Comparison of ENCODE assay signal across 9 mouse cellular contexts in genomic region chr5:113099546-113099945, GRCm38 (mm10). TPM values are rescaled to one million over a fixed set of nuclear protein-coding genes. Genes with fewer than 3 reads are reported as not detected.
DNase-seq lines count a peak whose midpoint lies in the region; ATAC-seq lines count a peak whose summit lies in the region.
"Had no signal": no experiment of that assay in that cellular context is flagged by ENCODE, and none has a peak within 500 bp of the region (broad histone marks: within the 10 kb centered on the region; RNA-seq: fewer than 3 reads in every experiment).

No protein-coding gene starts in this region.

- WGBS in forebrain, embryonic 15.5 days, result 17% methylated on average over 1 of the region's 1 CpGs
- WGBS in hindbrain, embryonic 11.5 days, result 23% methylated on average over 1 of the region's 1 CpGs

- H3K4me2 ChIP-seq in forebrain, embryonic 15.5 days (replicated peaks), result no peak overlapping the region
- H3K4me2 ChIP-seq in hindbrain, embryonic 11.5 days (replicated peaks; ENCODE audit: low read depth, low read length), result no peak overlapping the region
- H3K4me2 ChIP-seq: lung, embryonic 15.5 days had no signal

- H3K4me3 ChIP-seq in forebrain, embryonic 15.5 days, result no peak overlapping the region
- no peak overlapping the region for H3K4me3 ChIP-seq in hindbrain, embryonic 11.5 days (ENCODE audit: low read depth, low read length)
- H3K4me3 ChIP-seq: lung, embryonic 15.5 days had no signal

- 0 out of 2 replicates have a peak, but pooled peaks cover 7% of the 10 kb centered on the region for H3K4me1 ChIP-seq in forebrain, embryonic 15.5 days
- no peaks in the 10 kb centered on the region for H3K4me1 ChIP-seq in hindbrain, embryonic 11.5 days (replicated peaks; ENCODE audit: control insufficient read depth, insufficient read depth, low read length)

- DNase-seq in Muller cell, postnatal 12 days (ENCODE audit: inconsistent ontology term), result peak; percentile 72
- peak; percentile 79 for DNase-seq in cerebellum, adult 11 months
- peak; percentile 96 for DNase-seq in hindbrain, embryonic 11.5 days (ENCODE audit: low spot score)
- peak; percentile 97 to 98 for DNase-seq in layer of hippocampus, postnatal 10 days (ENCODE audit: low spot score in 2 of 2)
- peak; percentile 86 for DNase-seq in lung, postnatal 25 days (ENCODE audit: low spot score)
- peak; percentile 90 for DNase-seq in retina, postnatal 1 day
- DNase-seq in thymus, postnatal 36 days, result peak; percentile 73 to 82

- no peaks in the 10 kb centered on the region for H3K27me3 ChIP-seq in forebrain, embryonic 15.5 days
- no peaks in the 10 kb centered on the region for H3K27me3 ChIP-seq in hindbrain, embryonic 11.5 days (ENCODE audit: control insufficient read depth, insufficient read depth, low read length)
- H3K27me3 ChIP-seq: lung, embryonic 15.5 days had no signal

- no peaks in the 10 kb centered on the region for H3K9me3 ChIP-seq in forebrain, embryonic 15.5 days
- H3K9me3 ChIP-seq in hindbrain, embryonic 11.5 days (ENCODE audit: control insufficient read depth, low read length), result no peaks in the 10 kb centered on the region
- H3K9me3 ChIP-seq: lung, embryonic 15.5 days had no signal

- no peaks in the 10 kb centered on the region for H3K36me3 ChIP-seq in forebrain, embryonic 15.5 days
- no peaks in the 10 kb centered on the region for H3K36me3 ChIP-seq in hindbrain, embryonic 11.5 days (ENCODE audit: control insufficient read depth, insufficient read depth, low read length)

- no peak overlapping the region for H3K27ac ChIP-seq in forebrain, embryonic 15.5 days (replicated peaks)
- H3K27ac ChIP-seq in hindbrain, embryonic 11.5 days (ENCODE audit: low read depth, low read length), result no peak overlapping the region
- H3K27ac ChIP-seq: lung, embryonic 15.5 days had no signal

- ATAC-seq in forebrain, embryonic 15.5 days (replicated peaks), result peak; percentile 57
- no peak; the same call in 1 of the 2 replicates for ATAC-seq in hindbrain, embryonic 11.5 days (ENCODE audit: low FRiP score)

- H3K9ac ChIP-seq in forebrain, embryonic 15.5 days (replicated peaks), result no peak overlapping the region
- no peak overlapping the region for H3K9ac ChIP-seq in hindbrain, embryonic 11.5 days (ENCODE audit: low read depth, low read length)
- H3K9ac ChIP-seq: lung, embryonic 15.5 days had no signal

RNA-seq across cellular contexts. Expression of gene Crybb3, which starts 18.2 kb away (rescaled TPM):
- polyA plus RNA-seq in forebrain, embryonic 15.5 days (2015; fragmentation: Nextera tagmentation; extraction: Ambion mirVana), result 0.73 and 0.80 TPM in 2 replicates
- polyA plus RNA-seq in hindbrain, embryonic 11.5 days (2014; fragmentation: Nextera tagmentation; extraction: Ambion mirVana), result 0.31 and 0.85 TPM in 2 replicates
- 1 to 10 TPM; 2.2 to 2.9 TPM for total RNA-seq in layer of hippocampus, postnatal 10 days (2021)

RNA-seq across cellular contexts. Expression of gene Crybb2, which starts 29.6 kb away (rescaled TPM):
- polyA plus RNA-seq in forebrain, embryonic 15.5 days (2015; fragmentation: Nextera tagmentation; extraction: Ambion mirVana), result not detected in 2 replicates
- polyA plus RNA-seq in hindbrain, embryonic 11.5 days (2014; fragmentation: Nextera tagmentation; extraction: Ambion mirVana), result not detected in 2 replicates
- total RNA-seq in layer of hippocampus, postnatal 10 days (2021), result not detected
- polyA plus RNA-seq: lung, embryonic 15.5 days had no signal
